ENCODE assay signal across 8 mouse cellular contexts in the genomic region with DNA sequence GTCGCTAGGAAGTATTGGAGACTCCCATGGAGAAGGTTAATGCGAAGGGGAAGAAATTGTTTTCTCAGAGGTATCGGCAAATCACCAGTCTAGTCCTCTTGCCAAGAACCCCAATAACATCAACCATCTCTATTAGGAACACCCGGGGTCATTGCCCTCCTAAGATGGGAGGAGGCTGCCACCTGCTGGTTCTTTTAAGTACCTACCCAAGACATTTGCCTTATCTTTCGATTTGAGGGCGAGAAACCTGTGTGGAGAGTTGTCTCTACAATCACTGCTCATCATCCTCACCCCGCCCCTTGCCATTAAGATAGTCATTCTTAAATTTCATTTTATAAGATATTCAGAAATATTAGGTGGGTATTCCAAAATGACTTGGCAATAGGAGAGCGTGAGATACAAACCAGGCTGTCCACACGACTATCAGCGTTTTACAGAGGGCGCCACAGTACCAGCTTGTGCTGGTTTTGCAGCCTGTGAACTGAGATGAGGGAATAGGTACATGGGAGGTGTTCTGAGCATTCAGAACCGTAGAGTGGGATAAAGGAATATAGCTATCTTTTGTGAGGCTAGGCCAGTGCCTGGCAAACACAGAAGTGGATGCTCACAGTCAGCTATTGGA.
DNase-seq lines count a peak whose midpoint lies in the region; ATAC-seq and TF ChIP-seq lines count a peak whose summit lies in the region.

No protein-coding gene starts in this region.

- no peak for TF ChIP-seq POLR2A in myocyte (IDR thresholded peaks at IDR 0.05; ENCODE audit: insufficient read length, low read depth)

- H3ac ChIP-seq in myocyte (ENCODE audit: control insufficient read depth, insufficient read length) = no peak overlapping the region

- H3K9ac ChIP-seq in liver, embryonic 12.5 days = no peak overlapping the region

- DNase-seq in liver = peak; percentile 16
- DNase-seq in embryo, embryonic 10.5 days (ENCODE audit: low spot score) = peak; percentile 88
- peak; percentile 63 for DNase-seq in heart, adult 8-10 months (ENCODE audit: low spot score)
- DNase-seq in kidney, adult 8-10 months = peak; percentile 27 to 60
- peak; percentile 63 for DNase-seq in limb, embryonic 10.5 days (ENCODE audit: low spot score)
- DNase-seq in spleen, postnatal 36 days (ENCODE audit: low spot score in 2 of 2) = peak; percentile 54 to 70

- no peaks in the 10 kb centered on the region for H3K4me1 ChIP-seq in liver, embryonic 12.5 days
- no peaks in the 10 kb centered on the region for H3K4me1 ChIP-seq in limb, embryonic 10.5 days

- H3K36me3 ChIP-seq in liver, embryonic 12.5 days = no peaks in the 10 kb centered on the region
- no peaks in the 10 kb centered on the region for H3K36me3 ChIP-seq in limb, embryonic 10.5 days
- H3K36me3 ChIP-seq in myocyte (ENCODE audit: control insufficient read depth, insufficient read depth) = no peaks in the 10 kb centered on the region

- no peak for ATAC-seq in liver, embryonic 12.5 days

- H3K4me2 ChIP-seq in liver, embryonic 12.5 days = no peak overlapping the region
- H3K4me2 ChIP-seq in myocyte (ENCODE audit: low read depth) = peak overlapping the region; percentile 64

- 25% methylated on average over 12 of the region's 12 CpGs for WGBS in liver, embryonic 12.5 days (ENCODE audit: insufficient replicate concordance)
- WGBS in limb, embryonic 10.5 days = 42% methylated on average over 12 of the region's 12 CpGs

- H3K9me3 ChIP-seq in liver, embryonic 12.5 days (replicated peaks) = no peaks in the 10 kb centered on the region
- H3K9me3 ChIP-seq in limb, embryonic 10.5 days (replicated peaks) = no peaks in the 10 kb centered on the region

- H3K79me2 ChIP-seq in myocyte (ENCODE audit: control insufficient read depth, insufficient read depth) = no peaks in the 10 kb centered on the region

- H3K27me3 ChIP-seq in liver, embryonic 12.5 days (replicated peaks) = no peaks in the 10 kb centered on the region
- no peaks in the 10 kb centered on the region for H3K27me3 ChIP-seq in limb, embryonic 10.5 days (ENCODE audit: low read depth, poor library complexity, severe bottlenecking)
- no peaks in the 10 kb centered on the region for H3K27me3 ChIP-seq in myocyte (ENCODE audit: control insufficient read depth, insufficient read depth, insufficient read length)

- H3K4me3 ChIP-seq in liver, embryonic 12.5 days = no peak overlapping the region
- no peak overlapping the region for H3K4me3 ChIP-seq in limb, embryonic 10.5 days
- H3K4me3 ChIP-seq in myocyte = no peak overlapping the region

- no peak overlapping the region for H3K27ac ChIP-seq in liver, embryonic 12.5 days
- no peak overlapping the region for H3K27ac ChIP-seq in limb, embryonic 10.5 days

TF ChIP-seq in myocyte, 11 proteins besides CTCF, POLR2A, EP300 and RAD21:
- TF ChIP-seq MYOD1 (IDR thresholded peaks at IDR 0.05; ENCODE audit: control insufficient read depth in 1 of 3, insufficient read length in 2 of 3, low read depth in 2 of 3) = no peak
- TF ChIP-seq SRF (IDR thresholded peaks at IDR 0.05; ENCODE audit: control insufficient read depth, insufficient read length, low read depth) = no peak
- no peak for TF ChIP-seq POLR2AphosphoS2 (IDR thresholded peaks at IDR 0.05; ENCODE audit: insufficient read length, low read depth)
- TF ChIP-seq MYOG (IDR thresholded peaks at IDR 0.05; ENCODE audit: control insufficient read depth in 1 of 3, insufficient read depth in 1 of 3, insufficient read length in 2 of 3, low read depth in 2 of 3) = no peak
- no peak for TF ChIP-seq USF1 (IDR thresholded peaks at IDR 0.05; ENCODE audit: low read depth)
- no peak for TF ChIP-seq TCF12 (IDR thresholded peaks at IDR 0.05; ENCODE audit: insufficient read depth, poor library complexity, severe bottlenecking)
- TF ChIP-seq TCF3 (IDR thresholded peaks at IDR 0.05; ENCODE audit: insufficient read length, low read depth) = no peak
- no peak for TF ChIP-seq CEBPB (IDR thresholded peaks at IDR 0.05; ENCODE audit: insufficient read depth, poor library complexity, severe bottlenecking)
- TF ChIP-seq MAX (IDR thresholded peaks at IDR 0.05; ENCODE audit: low read depth) = no peak
- TF ChIP-seq REST (IDR thresholded peaks at IDR 0.05; ENCODE audit: insufficient read depth, insufficient read length) = no peak
- TF ChIP-seq E2F4 (IDR thresholded peaks at IDR 0.05; ENCODE audit: insufficient read depth) = no peak

Comparison
In these comparisons a context has a peak if more than half of its experiments do, and no peak if none do; other contexts are left out.
1. DNase-seq: peak in every context shown above with its lines; median percentile 88 in embryo, embryonic 10.5 days; 63 in heart, adult 8-10 months; 63 in limb, embryonic 10.5 days; 62 in spleen, postnatal 36 days; 44 in kidney, adult 8-10 months; 16 in liver.